Mouse (Mus musculus): ENCODE measurements at regions not wholly inside any gene's neighbourhood (a gene's known extent, or its start where the extent isn't known, plus 50 kb on each side); places are given as distances from the start of the nearest gene placed in this dataset.

- H3K9ac ChIP-seq, result no peak overlapping the region
- no peak for ATAC-seq (ENCODE audit: insufficient number of reproducible peaks, low FRiP score, low TSS enrichment, low read depth)
Observed at GRCm38 (mm10) chr12:27182397-27183375, 159.7 kb downstream of the Sox11 start.

GRCm38 (mm10) chr12:27173561-27173960, 168.8 kb downstream of the Sox11 start:
- Histone ChIP-seq H3K4me3 (no peak overlapping the region), H3K4me2 (no peak overlapping the region), H3K27me3 (no peaks in the 10 kb centered on the region), H3K27ac (no peak overlapping the region), H3K36me3 (no peaks in the 10 kb centered on the region), H3K4me1 (peaks cover 6% of the 10 kb centered on the region; the same call in 1 of the 2 replicates), H3K9ac (no peak overlapping the region), H3K9me3 (0 out of 2 replicates have a peak, but pooled peaks cover 4% of the 10 kb centered on the region)
- 80% methylated on average over 4 of the region's 4 CpGs for WGBS
- no peak for ATAC-seq (ENCODE audit: insufficient number of reproducible peaks, low FRiP score, low TSS enrichment, low read depth)

More at GRCm38 (mm10) chr12:27182397-27183375, 159.7 kb downstream of the Sox11 start:
- Histone ChIP-seq H3K4me2 (no peak overlapping the region), H3K27ac (peak overlapping the region; percentile 54; the same call in 1 of the 2 replicates), H3K9me3 (0 out of 2 replicates have a peak, but pooled peaks cover 4% of the 10 kb centered on the region), H3K4me3 (no peak overlapping the region), H3K4me1 (peaks cover 21% of the 10 kb centered on the region), H3K27me3 (no peaks in the 10 kb centered on the region), H3K36me3 (no peaks in the 10 kb centered on the region)
- WGBS, result 23% methylated on average over 5 of the region's 5 CpGs

- no peaks in the 10 kb centered on the region for H3K27me3 ChIP-seq
- 0 out of 2 replicates have a peak, but pooled peaks cover 4% of the 10 kb centered on the region for H3K9me3 ChIP-seq
- H3K36me3 ChIP-seq, result no peaks in the 10 kb centered on the region
- WGBS, result 73% methylated on average over 4 of the region's 4 CpGs
- H3K4me3 ChIP-seq, result no peak overlapping the region
- no peak overlapping the region for H3K4me2 ChIP-seq
- ATAC-seq (ENCODE audit: insufficient number of reproducible peaks, low FRiP score, low TSS enrichment, low read depth), result no peak
- H3K27ac ChIP-seq, result no peak overlapping the region
- H3K9ac ChIP-seq, result no peak overlapping the region
- H3K4me1 ChIP-seq, result peaks cover 6% of the 10 kb centered on the region; the same call in 1 of the 2 replicates
Observed at GRCm38 (mm10) chr12:27173151-27173550, 169.2 kb downstream of the Sox11 start.

DNA sequence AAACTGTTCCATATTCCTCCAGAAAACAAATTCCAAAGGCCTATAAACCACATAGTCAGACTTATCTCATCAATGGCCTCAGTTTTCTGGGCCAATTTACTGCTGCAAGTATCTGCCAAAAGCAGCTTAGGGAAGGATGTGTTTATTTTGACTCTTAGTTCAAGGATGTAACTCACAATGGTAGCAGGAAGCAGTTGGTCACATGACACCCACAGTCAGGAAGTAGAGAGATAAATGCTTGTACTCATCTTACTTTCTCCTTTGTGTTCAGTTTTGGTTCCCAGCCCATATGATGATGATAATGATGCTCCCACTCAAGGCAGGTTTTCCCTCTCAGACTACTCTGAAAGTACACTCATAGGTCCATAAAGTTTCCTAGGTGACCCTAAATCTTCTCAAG, 170.8 kb downstream of the Sox11 start:
- peaks cover 6% of the 10 kb centered on the region; the same call in 1 of the 2 replicates for H3K4me1 ChIP-seq
- no peak overlapping the region for H3K4me2 ChIP-seq
- H3K9me3 ChIP-seq, result no peaks in the 10 kb centered on the region
- H3K4me3 ChIP-seq, result no peak overlapping the region
- H3K27me3 ChIP-seq, result no peaks in the 10 kb centered on the region
- no peak overlapping the region for H3K9ac ChIP-seq
- H3K27ac ChIP-seq, result no peak overlapping the region
- no peaks in the 10 kb centered on the region for H3K36me3 ChIP-seq
- ATAC-seq (ENCODE audit: insufficient number of reproducible peaks, low FRiP score, low TSS enrichment, low read depth), result no peak

GRCm38 (mm10) chr12:27164920-27165504, 177.4 kb downstream of the Sox11 start:
- Histone ChIP-seq H3K9me3 (no peaks in the 10 kb centered on the region), H3K4me2 (no peak overlapping the region), H3K4me1 (peaks cover 8% of the 10 kb centered on the region), H3K4me3 (no peak overlapping the region), H3K36me3 (no peaks in the 10 kb centered on the region), H3K27me3 (no peaks in the 10 kb centered on the region), H3K27ac (no peak overlapping the region), H3K9ac (no peak overlapping the region)
- no peak for ATAC-seq (ENCODE audit: insufficient number of reproducible peaks, low FRiP score, low TSS enrichment, low read depth)
- WGBS, result 88% methylated on average over 4 of the region's 4 CpGs

GRCm38 (mm10) chr12:27160063-27160686, 182.2 kb downstream of the Sox11 start:
- Histone ChIP-seq H3K9ac (no peak overlapping the region), H3K27ac (no peak overlapping the region)
- WGBS, result 58% methylated on average over 18 of the region's 18 CpGs

GRCm38 (mm10) chr12:27159416-27160062, 182.8 kb downstream of the Sox11 start:
- no peak overlapping the region for H3K4me3 ChIP-seq
- peaks cover 23% of the 10 kb centered on the region for H3K4me1 ChIP-seq
- H3K9ac ChIP-seq, result no peak overlapping the region
- 63% methylated on average over 8 of the region's 8 CpGs for WGBS
- no peaks in the 10 kb centered on the region for H3K9me3 ChIP-seq
- no peak overlapping the region for H3K4me2 ChIP-seq
- H3K27ac ChIP-seq, result no peak overlapping the region
- H3K27me3 ChIP-seq, result 0 out of 2 replicates have a peak, but pooled peaks cover 2% of the 10 kb centered on the region
- H3K36me3 ChIP-seq, result no peaks in the 10 kb centered on the region
- no peak for ATAC-seq (ENCODE audit: insufficient number of reproducible peaks, low FRiP score, low TSS enrichment, low read depth)

More at GRCm38 (mm10) chr12:27160063-27160686, 182.2 kb downstream of the Sox11 start:
- Histone ChIP-seq H3K4me1 (peaks cover 23% of the 10 kb centered on the region), H3K9me3 (no peaks in the 10 kb centered on the region), H3K4me3 (no peak overlapping the region), H3K27me3 (0 out of 2 replicates have a peak, but pooled peaks cover 2% of the 10 kb centered on the region), H3K36me3 (no peaks in the 10 kb centered on the region), H3K4me2 (no peak overlapping the region)
- no peak for ATAC-seq (ENCODE audit: insufficient number of reproducible peaks, low FRiP score, low TSS enrichment, low read depth)

DNA sequence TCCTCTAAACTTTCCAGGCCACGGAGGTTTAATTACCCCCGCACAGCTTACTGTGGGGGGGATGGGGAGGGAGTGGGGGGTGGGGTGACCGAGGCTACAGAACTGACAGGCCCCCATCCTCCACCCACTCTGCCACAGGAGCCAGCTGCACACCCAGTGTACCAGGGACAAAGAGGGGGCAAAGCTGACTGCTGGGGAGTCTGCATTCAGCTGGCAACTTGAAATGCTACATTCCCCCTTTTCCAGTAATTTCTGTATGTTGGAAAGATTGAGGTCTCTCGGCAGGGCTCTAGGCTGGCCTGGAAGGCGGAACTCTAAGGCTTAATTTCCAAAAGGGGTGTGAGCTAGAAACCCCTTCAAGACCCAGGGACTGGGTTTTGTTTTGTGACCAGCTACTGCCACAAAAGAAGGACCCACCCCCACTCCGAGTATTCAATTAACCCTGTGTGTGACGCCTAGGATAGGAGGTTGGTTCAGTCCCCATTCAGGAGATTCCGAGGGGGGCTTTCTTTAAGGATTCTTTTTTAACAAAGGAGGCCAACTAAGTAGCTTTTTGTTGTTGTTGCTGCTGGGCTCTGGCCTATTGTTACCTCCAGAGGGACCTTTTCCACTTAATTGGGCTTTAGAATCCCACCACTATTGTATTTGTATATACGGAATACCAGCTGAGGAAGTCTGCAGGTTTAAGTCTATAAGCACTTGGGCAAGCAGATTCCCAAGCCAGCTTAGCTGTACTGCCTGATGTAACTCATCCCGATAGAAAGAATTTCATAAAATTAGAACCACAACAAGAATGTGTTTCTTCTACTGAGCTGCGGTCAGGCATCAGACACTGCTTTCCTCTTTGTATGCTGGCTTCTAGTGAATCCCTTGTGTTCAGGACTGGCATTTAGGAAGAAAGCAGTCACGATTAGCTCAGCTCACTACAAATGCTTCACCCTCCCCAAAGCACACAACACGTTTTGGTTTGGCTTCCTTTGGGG, 191.2 kb downstream of the Sox11 start:
- no peak for ATAC-seq (ENCODE audit: insufficient number of reproducible peaks, low FRiP score, low TSS enrichment, low read depth)
- H3K4me1 ChIP-seq, result peaks cover 16% of the 10 kb centered on the region
- H3K9me3 ChIP-seq, result no peaks in the 10 kb centered on the region
- H3K36me3 ChIP-seq, result no peaks in the 10 kb centered on the region
- 31% methylated on average over 13 of the region's 13 CpGs for WGBS
- H3K4me2 ChIP-seq, result no peak overlapping the region
- no peak overlapping the region for H3K4me3 ChIP-seq
- no peaks in the 10 kb centered on the region for H3K27me3 ChIP-seq
- H3K9ac ChIP-seq, result no peak overlapping the region
- H3K27ac ChIP-seq, result no peak overlapping the region

- no peak for ATAC-seq (ENCODE audit: insufficient number of reproducible peaks, low FRiP score, low TSS enrichment, low read depth)
- H3K4me1 ChIP-seq, result peaks cover 14% of the 10 kb centered on the region
- WGBS, result 49% methylated on average over 8 of the region's 8 CpGs
- no peaks in the 10 kb centered on the region for H3K27me3 ChIP-seq
- no peak overlapping the region for H3K9ac ChIP-seq
- no peaks in the 10 kb centered on the region for H3K36me3 ChIP-seq
- H3K9me3 ChIP-seq, result no peaks in the 10 kb centered on the region
- H3K4me3 ChIP-seq, result no peak overlapping the region
- H3K4me2 ChIP-seq, result no peak overlapping the region
- H3K27ac ChIP-seq, result no peak overlapping the region
Observed at GRCm38 (mm10) chr12:27143310-27143709, 199.1 kb downstream of the Sox11 start.

DNA sequence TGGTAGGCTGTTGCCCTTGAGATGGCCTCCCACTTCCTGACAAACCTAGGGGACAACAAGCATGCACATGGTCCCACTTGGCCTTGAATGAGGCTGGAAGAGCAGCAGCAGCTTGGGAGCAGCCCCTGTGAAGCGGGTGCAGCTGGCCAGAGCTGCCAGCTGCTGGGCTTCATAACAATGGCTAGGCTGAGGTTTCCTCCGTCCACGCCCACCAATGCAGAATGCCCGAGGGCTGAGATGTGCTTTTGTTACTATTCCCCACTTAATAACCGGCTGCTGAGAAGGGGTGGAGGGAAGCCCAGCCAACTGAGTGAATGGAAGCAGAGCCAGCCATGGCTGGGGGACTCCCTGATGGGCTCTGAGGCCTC, 202.1 kb downstream of the Sox11 start:
- H3K4me1 ChIP-seq, result peaks cover 39% of the 10 kb centered on the region
- no peak for ATAC-seq (ENCODE audit: insufficient number of reproducible peaks, low FRiP score, low TSS enrichment, low read depth)

More for the DNA sequence above, 202.1 kb downstream of the Sox11 start:
- WGBS, result 37% methylated on average over 5 of the region's 5 CpGs
- Histone ChIP-seq H3K27me3 (no peaks in the 10 kb centered on the region), H3K4me3 (no peak overlapping the region), H3K9ac (no peak overlapping the region), H3K36me3 (no peaks in the 10 kb centered on the region), H3K9me3 (no peaks in the 10 kb centered on the region), H3K27ac (0 out of 2 replicates have a peak overlapping the region, but pooled peaks have one; percentile 22), H3K4me2 (no peak overlapping the region)

All from limb, embryonic 15.5 days (tissue).